Mouse (Mus musculus) adipocyte (in vitro differentiated cells): ENCODE results near the gene Pam16.
A peak's percentile ranks its signal among the peaks of the same experiment; 100 is the strongest.

Experiments used
- DNase-seq: peaks from one replicate; pipeline ENCODE4 v3.0.0-alpha.2; 2016; ENCODE audit warnings: low spot score

Pam16 gene

GRCm38 (mm10) chr16:4624481-4625110 lies at the start of gene Pam16:
Gene Pam16, minus strand, starts transcription at chr16:4624988.
- peak; percentile 96 for DNase-seq

GRCm38 (mm10) chr16:4674091-4674490 lies 49.3 kb upstream of the Pam16 start:
- no peak for DNase-seq

- no peak for DNase-seq
Measured at GRCm38 (mm10) chr16:4670317-4670716, 45.5 kb upstream of the Pam16 start.

GRCm38 (mm10) chr16:4667190-4667808 lies 42.5 kb upstream of the Pam16 start:
- DNase-seq = peak; percentile 96

- no peak for DNase-seq
Measured at GRCm38 (mm10) chr16:4665726-4666125, 40.9 kb upstream of the Pam16 start.

- DNase-seq = no peak
Measured at GRCm38 (mm10) chr16:4663806-4664205, 39.0 kb upstream of the Pam16 start.

- no peak for DNase-seq
Measured at GRCm38 (mm10) chr16:4661605-4662004, 36.8 kb upstream of the Pam16 start.

GRCm38 (mm10) chr16:4659326-4659725 lies 34.5 kb upstream of the Pam16 start:
- DNase-seq = no peak

GRCm38 (mm10) chr16:4658781-4659245 lies 34.0 kb upstream of the Pam16 start:
- peak; percentile 63 for DNase-seq

- DNase-seq = no peak
Measured at GRCm38 (mm10) chr16:4656571-4657081, 31.8 kb upstream of the Pam16 start.

- peak; percentile 81 for DNase-seq
Measured at GRCm38 (mm10) chr16:4655764-4656570, 31.2 kb upstream of the Pam16 start.

GRCm38 (mm10) chr16:4655251-4655734 lies 30.5 kb upstream of the Pam16 start:
- DNase-seq = peak; percentile 66

- no peak for DNase-seq
Measured at GRCm38 (mm10) chr16:4654706-4655105, 29.9 kb upstream of the Pam16 start.

- peak; percentile 71 for DNase-seq
Measured at GRCm38 (mm10) chr16:4652707-4653416, 28.1 kb upstream of the Pam16 start.

- peak; percentile 49 for DNase-seq
Measured at GRCm38 (mm10) chr16:4651624-4652023, 26.8 kb upstream of the Pam16 start.

GRCm38 (mm10) chr16:4651081-4651480 lies 26.3 kb upstream of the Pam16 start:
- peak; percentile 37 for DNase-seq

GRCm38 (mm10) chr16:4650161-4650560 lies 25.4 kb upstream of the Pam16 start:
- no peak for DNase-seq

GRCm38 (mm10) chr16:4649692-4650091 lies 24.9 kb upstream of the Pam16 start:
- no peak for DNase-seq

- no peak for DNase-seq
Measured at GRCm38 (mm10) chr16:4649211-4649610, 24.4 kb upstream of the Pam16 start.

- DNase-seq = no peak
Measured at GRCm38 (mm10) chr16:4648416-4649023, 23.7 kb upstream of the Pam16 start.

GRCm38 (mm10) chr16:4647651-4648141 lies 22.9 kb upstream of the Pam16 start:
- peak; percentile 53 for DNase-seq
